Mouse (Mus musculus): ENCODE results near the gene Galnt4.

DNA sequence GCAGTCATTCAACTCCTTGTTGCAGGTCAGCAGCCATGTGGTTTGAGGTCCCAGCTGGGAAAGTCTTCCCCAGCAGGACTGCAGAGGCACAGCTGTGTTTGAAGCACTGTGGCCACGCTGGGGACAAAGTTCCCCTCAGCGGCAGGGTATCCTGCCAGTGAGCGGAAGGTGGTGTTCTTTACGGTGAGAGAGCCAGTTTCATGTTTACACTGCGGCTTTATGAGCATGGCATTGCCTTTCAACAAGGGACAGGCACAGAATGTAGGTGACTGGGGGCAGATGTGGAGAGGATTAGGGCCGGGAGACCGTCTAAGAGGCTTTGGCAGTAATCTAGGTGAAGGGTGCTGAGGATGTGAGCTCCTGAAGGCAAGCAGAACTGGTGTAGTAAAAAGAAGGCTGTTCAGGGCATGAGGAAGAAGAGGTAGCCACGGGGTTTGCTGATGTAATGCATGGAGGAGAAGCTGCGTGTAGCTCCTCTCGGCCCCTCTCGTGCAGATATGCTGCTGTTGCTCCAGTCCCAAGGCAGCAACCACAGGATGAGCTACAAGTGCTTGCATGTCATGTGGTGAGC is 19.8 kb downstream of the Galnt4 start:
- TF ChIP-seq EP300 (IDR thresholded peaks at IDR 0.05; ENCODE audit: low read depth) (no peak), CTCF (IDR thresholded peaks at IDR 0.05; ENCODE audit: low read depth) (no peak)
